Mouse (Mus musculus) retina, embryonic 14.5 days (tissue): ENCODE data around the gene Ubr4.

ENCODE experiments used
- DNase-seq: peaks from one replicate; pipeline ENCODE4 v3.0.0-alpha.2; 2015; ENCODE audit warnings: low spot score

Ubr4 gene

GRCm38 (mm10) chr4:139432966-139433765 is 80.8 kb downstream of the Ubr4 start:
- DNase-seq, result no peak

- DNase-seq, result no peak
These were observed 88.8 kb downstream of the Ubr4 start for GRCm38 (mm10) chr4:139441244-139441643.

DNA sequence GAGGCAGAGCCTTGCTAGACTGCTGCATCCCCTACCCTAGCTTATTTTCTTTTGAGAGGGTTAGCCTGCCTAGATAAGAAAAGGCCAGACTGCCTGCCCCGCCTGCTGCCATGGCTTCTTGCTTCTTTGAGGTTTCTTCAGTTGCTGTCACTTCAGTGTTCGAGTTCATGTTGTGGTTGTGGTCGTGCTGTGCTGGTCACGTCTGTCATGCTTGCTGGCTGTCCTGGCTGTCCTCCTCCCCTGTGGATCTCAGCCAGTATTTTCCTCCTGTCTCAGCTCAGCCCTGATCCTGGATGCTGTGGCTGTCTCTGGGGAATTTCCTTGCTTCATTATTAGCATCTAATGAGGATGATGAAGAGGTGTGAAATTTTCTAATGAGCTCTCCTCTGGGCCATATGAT is 89.4 kb downstream of the Ubr4 start:
- no peak for DNase-seq

DNA sequence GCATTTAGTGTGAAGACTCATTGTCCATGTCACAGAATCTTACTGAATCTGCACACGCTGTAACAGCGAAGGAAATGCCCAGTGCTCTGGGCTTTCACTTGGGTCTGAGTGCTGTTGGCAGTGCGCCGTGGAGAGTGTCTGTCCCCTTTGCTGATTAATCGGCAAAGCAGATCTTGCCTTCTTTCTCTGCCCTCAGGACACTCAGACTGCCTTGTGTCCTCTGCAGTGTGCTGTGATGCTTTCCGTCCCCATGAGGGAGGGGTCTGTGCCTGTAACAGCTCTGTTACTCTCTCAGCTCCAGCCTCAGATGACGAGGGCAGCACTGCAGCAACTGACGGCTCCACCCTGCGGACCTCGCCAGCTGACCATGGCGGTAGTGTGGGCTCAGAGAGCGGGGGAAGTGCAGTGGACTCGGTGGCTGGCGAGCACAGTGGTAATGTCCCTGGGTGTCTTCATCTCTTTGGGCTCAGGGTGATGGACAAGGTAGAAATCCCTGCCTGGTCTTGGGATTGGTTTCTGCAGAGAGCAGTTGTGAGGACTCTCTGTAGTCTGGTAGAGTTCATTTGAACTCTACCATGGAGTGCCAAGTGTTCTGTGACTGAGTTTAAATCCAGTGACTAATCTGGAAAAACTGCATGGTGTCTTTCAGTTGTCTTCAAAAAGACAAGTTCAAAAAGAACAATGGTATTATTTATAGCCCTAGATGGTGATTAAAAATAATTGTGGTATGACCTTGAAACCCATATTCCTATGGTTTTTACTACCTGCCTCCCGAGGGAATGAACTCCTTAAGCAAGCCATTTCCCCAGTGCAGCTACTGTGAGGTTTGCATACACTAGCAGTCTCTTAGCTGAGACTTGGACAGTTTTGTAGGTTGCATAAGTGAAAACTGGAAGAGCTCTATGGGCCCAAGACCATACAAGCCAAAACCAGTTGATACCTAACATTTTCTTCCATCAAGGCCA is 90.3 kb downstream of the Ubr4 start:
- no peak for DNase-seq

- no peak for DNase-seq
These were observed 91.9 kb downstream of the Ubr4 start for GRCm38 (mm10) chr4:139444315-139444714.

DNA sequence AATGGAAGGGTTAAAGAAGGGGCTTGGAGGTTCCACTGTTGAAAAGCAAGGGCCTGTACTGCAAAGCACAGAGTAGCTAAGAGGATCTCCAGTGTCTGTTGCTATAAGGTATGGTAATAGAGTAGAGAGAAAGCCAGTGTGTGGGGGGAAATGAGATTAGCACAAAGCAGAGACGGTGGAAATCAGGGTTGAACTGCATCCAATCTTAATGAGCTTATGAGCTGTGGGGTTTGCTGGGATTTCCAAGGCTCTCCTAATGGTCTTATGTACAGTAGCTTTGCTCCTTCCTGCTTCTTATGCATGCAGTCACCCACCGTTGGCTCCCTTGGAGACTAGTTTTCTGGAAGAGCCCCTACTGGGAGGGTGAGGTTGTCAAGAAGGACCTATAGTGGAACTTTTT is 93.8 kb downstream of the Ubr4 start:
- DNase-seq, result no peak

GRCm38 (mm10) chr4:139446731-139447675 is 94.6 kb downstream of the Ubr4 start:
- DNase-seq, result no peak

GRCm38 (mm10) chr4:139452944-139453700 is 100.7 kb downstream of the Ubr4 start:
- DNase-seq, result no peak

DNA sequence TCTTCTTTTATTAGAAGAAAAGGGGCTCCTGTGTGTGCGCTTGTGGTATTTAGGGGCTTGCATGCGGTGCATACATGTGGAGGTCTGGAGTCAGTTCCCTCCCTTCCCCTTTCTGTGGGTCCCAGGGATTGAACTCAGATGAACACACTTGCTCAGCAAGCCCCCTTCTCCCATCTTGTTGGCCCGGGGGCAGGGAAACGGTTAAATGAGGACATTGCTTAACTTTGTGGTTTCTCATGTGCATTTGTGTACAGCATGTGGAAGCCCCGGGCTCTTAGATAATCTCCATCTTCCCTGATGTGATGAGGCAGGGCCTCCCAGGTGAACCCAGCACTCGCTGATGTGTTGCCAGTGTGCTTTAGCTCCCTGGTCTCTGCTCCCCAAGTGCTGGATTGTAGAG is 101.9 kb downstream of the Ubr4 start:
- DNase-seq, result no peak

GRCm38 (mm10) chr4:139459970-139460369 is 107.6 kb downstream of the Ubr4 start:
- DNase-seq, result no peak

GRCm38 (mm10) chr4:139464163-139464562 is 111.8 kb downstream of the Ubr4 start:
- no peak for DNase-seq

GRCm38 (mm10) chr4:139466541-139466940 is 114.1 kb downstream of the Ubr4 start:
- DNase-seq, result no peak

- peak; percentile 89 for DNase-seq
These were observed 117.8 kb downstream of the Ubr4 start for GRCm38 (mm10) chr4:139470198-139470597.

GRCm38 (mm10) chr4:139476663-139477625 is 124.5 kb downstream of the Ubr4 start:
- DNase-seq, result no peak

GRCm38 (mm10) chr4:139477983-139478382 is 125.6 kb downstream of the Ubr4 start:
- peak; percentile 37 for DNase-seq

DNA sequence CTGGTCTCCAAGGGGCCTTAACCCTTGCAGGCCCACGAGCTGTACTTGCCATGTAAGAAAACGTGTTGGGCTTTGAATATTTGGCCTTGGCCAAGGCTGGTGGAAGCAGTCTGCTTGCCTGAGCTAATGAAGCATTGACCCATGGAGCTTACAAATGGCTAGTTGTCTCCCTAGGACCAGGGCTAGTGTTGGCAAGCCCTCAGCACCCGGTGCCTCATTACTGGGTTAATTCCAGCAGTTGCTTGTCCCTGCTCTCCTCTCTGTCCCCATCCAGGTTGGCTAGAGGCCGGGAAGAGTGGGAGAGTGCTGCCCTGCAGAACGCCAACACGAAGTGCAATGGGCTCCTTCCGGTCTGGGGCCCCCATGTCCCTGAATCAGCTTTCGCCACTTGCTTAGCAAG is 126.8 kb downstream of the Ubr4 start:
- no peak for DNase-seq

DNA sequence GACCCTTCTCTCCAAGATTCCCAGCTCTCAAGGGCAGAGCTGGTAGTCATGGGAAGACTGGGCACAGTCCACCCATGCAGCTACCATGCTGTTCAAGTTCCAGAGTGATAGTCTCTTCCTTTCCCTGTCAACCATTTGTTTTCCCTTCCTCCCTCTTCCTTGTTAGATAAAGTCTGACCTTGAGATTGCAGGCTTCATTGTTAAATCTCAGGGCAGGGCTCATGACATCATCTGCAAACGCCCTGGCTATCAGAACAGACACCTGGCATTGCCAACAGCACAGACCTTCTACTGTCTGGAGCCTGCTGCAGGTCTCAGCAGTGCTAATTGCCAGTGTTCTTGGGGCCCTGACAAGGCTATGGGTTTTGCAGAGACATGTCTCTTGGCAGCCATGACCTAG is 129.0 kb downstream of the Ubr4 start:
- no peak for DNase-seq

DNA sequence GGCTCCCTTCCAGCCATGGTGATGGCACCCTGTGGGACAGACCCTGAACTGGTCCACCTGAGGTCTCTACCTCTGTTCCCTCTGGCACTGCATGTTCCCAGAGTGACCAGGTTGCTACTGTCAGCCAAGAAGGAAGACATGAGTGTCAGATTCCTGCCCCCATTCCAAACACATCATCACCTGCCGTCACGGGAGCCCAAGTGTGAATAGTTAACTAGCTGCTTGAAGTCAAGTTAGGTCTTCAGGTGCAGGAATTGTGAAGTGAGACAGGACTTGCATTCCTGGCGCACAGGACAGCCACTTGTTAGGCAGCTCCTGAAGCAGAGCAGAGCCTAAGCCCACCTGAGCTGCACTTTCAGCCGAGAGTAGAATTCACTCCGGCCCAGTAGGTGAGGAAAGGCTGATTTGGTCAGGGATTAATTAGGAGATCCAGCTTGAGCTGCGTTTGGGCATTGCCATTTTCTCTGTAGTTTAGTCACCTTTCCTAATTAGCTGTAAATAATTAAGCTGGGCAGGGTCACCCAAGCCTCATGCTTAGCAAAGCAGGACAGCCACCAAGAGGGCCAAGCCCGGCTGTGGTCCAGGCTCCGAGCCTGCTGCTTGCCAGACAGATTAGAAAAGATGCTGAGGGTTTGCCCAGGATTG is 131.2 kb downstream of the Ubr4 start:
- DNase-seq, result no peak

GRCm38 (mm10) chr4:139484496-139484895 is 132.1 kb downstream of the Ubr4 start:
- no peak for DNase-seq
